Mouse (Mus musculus) natural killer cell, adult 2 months (primary cell): ENCODE measurements around the gene Lmf1.

Source experiments
- DNase-seq, 2 experiments: peaks; one replicate each; pipeline ENCODE4 v3.0.0; 2022; ENCODE audit warnings: low spot score in 2 of 2

Gene Lmf1

DNA sequence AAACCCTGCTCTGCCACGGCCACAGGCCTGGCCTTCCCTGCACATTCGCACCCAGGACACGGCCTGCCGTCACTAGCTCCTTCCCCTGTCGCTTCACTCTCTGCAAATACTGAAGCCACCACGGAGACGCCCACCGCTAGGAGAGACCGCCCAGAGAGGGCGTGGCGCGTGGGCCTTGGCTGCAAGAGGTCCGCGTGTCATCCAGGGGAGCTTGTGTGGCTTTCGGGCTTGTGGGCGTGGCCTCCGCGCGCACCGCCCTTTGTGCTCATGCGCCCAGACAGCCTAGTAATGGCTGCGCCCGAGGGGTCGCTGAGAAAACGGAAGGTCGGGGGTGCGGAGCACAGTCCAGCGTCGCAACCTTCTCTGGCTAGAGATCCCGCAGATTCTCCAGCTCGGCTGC is at the start of gene Lmf1:
Gene Lmf1 (plus strand): TSS at position 166 of the 400 bp plus-strand sequence.
- DNase-seq, result peak; percentile 91 to 95

DNA sequence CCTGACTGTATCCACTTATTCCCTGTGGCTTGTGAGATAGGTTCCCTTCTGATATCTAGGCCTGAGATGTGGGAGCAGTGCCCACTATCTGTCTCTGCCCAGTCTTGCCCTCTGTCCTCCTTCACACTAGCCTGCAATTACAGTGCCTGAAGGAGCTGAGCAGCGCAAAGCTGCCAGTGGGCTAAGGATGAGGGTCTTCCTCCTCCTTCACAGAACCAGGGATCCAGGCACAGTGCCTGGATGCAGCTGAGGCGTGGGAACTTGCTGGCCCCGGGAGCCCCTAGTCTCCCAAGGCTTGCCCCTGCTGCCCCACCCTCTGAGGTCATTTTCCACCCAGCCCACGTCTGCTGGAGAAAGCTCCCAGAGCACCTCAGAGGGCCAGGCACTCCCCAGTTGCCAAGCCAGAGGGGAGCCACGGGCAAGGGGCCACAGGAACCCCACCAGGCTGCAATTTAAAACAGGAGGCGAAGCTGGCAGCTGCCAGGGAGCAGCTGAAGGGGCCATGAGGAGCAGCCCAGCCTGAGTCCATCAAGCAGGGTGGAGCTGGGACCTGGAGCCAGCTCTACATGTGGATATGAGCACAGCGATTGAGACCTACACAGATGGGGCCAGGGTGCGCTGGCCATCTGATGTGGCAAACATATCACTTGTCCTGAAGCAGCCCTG is 48.4 kb upstream of the Lmf1 start:
- no peak for DNase-seq

- no peak for DNase-seq
Measured at GRCm38 (mm10) chr17:25538945-25539875, 39.7 kb upstream of the Lmf1 start.

- DNase-seq, result no peak
Measured at GRCm38 (mm10) chr17:25540731-25541130, 38.2 kb upstream of the Lmf1 start.

DNA sequence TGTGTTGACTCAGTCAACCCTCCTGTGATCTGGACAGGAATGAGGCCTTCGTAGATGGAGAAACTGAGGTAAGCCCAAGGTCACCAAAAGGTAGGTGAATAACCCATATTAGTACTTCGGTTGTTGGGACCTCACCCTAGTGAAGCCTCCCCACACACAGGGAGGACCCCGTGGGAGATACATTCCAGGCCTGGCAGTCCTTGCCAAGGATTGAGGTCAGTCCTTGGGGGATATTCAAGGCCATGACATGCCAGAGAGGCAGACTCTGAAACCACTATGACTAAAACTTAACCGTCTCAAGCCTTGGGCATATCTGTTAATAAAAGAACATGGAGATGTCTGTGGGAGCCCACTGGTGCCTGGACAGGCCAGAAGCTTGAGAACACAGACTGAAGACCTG is 37.1 kb upstream of the Lmf1 start:
- no peak for DNase-seq

DNA sequence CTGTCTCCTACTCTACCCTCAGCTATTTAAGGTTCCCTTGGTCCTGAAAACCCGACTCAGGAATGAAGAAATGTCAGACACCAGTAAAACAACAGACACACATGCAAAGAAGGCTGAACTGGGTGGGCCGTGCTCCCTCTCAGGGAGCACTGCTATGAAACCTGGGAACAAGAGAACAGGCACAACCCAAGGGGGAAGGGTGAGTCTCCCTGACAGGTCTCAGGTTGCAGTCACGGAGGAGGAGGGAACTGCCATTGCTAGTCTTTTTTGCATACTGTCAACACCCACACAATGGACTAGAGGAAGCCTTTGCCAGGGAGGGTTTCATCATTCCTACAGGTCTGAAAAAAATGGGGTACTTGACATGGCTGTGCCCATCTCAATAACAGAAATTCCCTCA is 31.9 kb upstream of the Lmf1 start:
- no peak for DNase-seq

- no peak for DNase-seq
Measured at GRCm38 (mm10) chr17:25550020-25550419, 28.9 kb upstream of the Lmf1 start.

DNA sequence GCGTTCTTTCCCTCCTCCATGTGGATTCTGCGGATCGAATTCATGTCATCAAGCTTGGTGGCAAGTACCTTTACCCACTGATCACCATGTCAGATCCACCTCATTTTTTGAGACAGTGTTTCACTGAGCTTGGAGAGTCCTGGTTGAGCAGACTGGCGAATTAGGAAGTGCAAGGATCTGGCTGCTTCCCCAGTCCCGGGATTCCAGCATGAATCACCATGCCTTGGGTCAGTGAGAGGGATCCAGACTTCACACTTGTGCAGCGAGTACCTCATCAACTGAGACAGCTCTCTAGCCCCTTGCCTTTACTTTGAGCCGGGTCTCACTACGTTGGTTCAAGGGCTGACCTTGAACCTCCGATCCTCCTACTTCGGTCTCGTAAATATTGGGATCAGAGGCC is 27.6 kb upstream of the Lmf1 start:
- DNase-seq, result no peak

DNA sequence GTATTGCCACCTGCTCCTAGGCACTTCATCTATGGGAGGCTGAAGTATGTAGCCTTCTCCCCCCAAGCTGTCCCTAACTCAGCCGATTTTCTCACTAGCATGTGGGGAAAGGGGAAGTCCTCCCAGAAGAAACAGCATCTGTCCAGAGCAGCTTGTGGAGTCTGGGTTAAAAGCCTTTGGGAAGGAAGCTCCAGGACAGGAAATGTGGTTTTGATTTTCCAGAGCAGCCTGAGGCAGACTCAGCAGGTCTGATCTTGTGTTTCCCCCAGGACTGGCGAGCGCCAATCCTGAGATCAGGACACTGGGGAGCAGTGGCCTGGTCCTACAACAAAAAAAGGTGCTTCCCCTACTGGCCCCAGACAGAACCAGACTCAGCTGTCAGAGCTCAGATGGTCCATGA is 23.7 kb upstream of the Lmf1 start:
- DNase-seq, result no peak

DNA sequence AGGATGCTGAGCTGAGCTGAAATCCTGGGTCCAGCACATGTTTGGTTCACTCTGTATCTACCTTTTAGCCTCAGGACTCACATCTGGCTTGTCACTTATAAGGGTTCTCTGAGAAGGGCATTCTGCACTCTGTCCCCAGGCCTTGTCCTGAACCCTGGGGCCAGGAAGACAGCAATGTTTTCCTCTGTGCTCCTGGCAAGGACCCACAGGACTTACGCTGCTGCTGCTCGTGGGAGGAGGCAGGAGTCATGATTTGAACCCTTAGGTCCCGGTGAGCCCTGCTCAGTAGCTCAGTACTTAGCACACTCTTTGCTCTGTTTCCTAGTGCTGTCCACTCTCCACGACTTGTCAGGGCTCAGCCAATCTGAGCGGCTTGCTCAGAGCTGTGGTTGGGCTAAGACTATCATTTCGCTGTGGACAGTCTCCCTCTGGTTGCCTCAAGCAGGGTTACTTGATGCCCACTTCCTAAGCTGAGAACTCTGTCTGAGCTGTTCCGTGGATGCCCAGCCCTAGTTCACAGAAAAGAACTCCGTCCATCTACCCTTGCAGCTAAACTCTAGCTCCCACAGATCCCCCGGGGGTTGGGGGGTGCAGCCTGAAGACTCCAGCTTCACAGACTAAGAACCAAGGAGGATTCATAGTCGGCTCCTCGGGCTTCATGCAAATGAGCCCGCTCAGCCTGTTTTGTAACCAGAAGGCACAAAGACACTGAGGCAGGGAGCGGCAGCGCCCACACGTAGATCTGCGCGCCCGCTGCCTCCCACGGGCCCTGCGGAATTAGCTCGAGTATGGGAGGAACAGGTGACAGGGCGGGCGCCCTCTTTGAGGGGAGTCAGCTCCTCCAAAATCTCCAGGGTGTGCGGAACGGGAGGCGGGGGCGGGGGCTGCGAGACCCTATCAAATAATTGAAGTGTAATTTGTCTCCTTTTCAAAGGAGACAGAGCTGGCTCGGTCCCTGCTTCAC is 22.9 kb upstream of the Lmf1 start:
- no peak for DNase-seq

GRCm38 (mm10) chr17:25556630-25557354 is 22.1 kb upstream of the Lmf1 start:
- DNase-seq, result no peak

DNA sequence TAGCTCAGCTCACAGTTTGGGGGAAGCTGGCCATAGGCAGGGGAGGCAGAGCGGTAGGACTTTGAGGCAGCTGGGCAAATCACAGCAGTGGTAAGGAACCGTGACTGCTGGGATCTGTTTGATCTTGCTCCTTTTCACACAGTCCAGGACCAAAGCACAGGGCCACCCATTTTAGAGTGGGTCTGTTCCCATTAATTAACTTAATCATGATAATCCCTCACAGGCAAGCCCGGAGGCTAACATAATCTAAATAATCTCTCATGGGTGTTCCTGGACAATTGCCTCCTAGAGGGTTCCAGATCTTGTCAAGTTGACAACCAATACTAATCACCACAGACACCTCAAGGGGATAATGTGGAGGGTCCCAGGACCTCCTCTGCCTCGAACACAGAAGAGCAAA is 19.3 kb upstream of the Lmf1 start:
- DNase-seq, result no peak

DNA sequence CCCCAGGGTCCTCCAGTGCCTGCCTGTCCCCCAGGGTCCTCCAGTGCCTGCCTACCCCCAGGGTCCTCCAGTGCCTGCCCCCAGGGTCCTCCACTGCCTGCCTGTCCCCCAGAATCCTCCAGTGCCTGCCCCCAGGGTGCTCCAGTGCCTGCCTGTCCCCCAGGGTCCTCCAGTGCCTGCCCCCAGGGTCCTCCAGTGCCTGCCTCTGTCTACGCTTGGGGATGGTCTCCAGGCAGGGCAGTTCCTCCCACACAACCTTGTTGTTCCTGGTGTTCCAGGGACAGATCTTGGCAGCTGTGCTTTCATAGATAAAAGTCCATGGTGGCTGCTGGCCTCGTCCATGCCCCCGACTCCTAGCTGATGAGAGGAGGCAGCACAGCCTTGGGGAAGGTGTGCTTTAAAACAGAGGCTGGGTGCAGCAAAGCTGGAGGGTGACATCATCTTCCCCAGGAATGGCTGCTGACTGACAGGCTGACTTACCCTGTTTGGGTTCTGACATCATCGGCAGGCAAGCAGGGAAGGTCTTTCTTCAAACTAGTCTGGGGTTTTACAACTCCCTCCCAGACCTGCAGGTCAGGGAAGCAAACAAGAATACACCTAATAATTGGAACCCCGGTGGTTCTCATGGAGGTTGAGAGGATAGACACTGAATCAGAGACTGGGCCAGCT is 18.2 kb upstream of the Lmf1 start:
- no peak for DNase-seq

- no peak for DNase-seq
Measured at GRCm38 (mm10) chr17:25561223-25562028, 17.5 kb upstream of the Lmf1 start.

- no peak for DNase-seq
Measured at GRCm38 (mm10) chr17:25564481-25564880, 14.4 kb upstream of the Lmf1 start.

- no peak for DNase-seq
Measured at GRCm38 (mm10) chr17:25565244-25565643, 13.6 kb upstream of the Lmf1 start.

DNA sequence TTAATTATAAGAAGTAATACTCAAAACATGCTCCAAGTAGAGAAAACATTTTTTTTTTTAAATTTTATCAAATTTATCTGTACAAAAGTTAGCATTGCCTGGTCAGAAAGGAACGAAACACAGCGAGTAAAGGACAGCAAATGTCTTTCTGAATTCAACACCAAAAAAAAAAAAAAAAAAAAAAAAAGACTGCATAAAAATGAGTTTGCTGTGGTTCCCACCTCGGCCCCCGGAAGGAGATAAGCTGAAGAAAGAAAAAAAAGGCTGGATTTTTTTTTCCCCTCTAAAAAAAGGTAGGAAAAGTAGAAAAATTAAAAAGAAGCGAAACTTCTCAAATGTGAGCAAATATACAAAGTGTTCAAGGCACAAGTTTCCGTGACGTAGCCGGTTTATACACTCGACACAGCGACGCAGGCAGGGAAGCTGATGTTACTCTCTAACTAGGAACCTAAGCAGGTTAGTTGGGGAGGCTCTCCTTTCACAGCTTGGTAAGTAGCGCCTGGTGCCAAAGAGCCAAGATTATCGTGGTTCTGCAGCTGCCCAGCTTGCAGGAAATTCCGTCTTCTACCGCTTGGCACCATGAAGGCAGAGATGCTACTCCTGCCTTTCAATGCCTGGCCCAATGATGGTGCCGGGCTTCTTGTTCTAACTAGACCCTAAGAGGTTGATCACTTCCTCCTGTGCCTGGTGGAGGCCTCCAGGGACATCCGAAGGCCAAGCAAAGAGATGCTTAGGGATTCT is 12.9 kb upstream of the Lmf1 start:
- no peak for DNase-seq

DNA sequence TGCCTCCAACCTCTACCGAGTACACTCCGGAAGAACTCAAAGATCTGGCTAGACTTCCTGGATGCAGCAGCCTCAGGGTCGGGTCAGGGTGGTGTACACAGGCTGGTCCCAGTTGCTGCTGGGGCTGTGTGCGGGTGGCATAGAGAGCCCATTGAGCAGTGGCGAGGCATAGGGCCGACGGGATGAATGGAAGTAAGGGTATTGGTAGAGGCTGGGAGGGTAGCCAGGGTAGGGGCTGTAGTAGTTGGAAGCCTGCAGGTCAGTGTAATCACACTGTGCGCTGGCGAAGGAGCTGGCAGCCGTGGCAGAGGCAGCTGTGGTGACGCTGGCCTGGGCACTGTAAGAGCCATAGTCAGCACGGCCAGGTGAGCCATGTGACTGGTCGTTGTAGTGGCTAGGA is 11.6 kb upstream of the Lmf1 start:
- no peak for DNase-seq

DNA sequence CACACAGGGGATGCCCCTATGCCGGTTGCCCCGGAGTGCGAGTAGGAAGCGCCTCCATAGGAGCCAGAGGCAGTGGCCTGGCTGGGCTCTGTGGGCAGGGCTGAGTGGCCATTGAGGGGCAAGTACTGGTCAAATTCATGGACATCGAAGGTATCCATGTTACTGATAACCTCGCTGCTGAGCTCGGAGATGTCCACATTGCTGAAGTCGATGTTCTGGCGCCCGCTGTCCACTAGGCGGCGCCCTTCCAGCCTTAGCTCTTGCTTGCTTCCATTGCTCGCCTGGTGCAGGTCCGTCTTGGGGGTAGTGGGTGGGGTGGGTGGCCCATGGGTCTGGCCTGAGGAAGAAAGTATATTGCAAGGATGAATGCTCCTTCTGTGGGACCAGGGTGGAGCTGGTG is 11.1 kb upstream of the Lmf1 start:
- DNase-seq, result peak; percentile 45 to 66
